Mouse (Mus musculus) stomach, embryonic 14.5 days (tissue): ENCODE results near the gene Tdgf1. TPM values are rescaled to one million over a fixed set of nuclear protein-coding genes. Genes with fewer than 3 reads are reported as not detected.

Source experiments
- ATAC-seq: fragments of 200-750 bp; cut with Nextera tagmentation; 2 replicates; pipeline ENCODE4 v1.8.0; 2017; ENCODE audit warnings: low read depth, moderate TSS enrichment; ENCODE audit not compliant: insufficient number of reproducible peaks, insufficient read depth, low FRiP score
- H3K27ac ChIP-seq: fragments of 300-500 bp; sonication (generic); 2 replicates; pipeline ENCODE4 v1.5.1; 2014; ENCODE audit warnings: mild to moderate bottlenecking, low read length, moderate library complexity, mixed read lengths
- H3K27me3 ChIP-seq: fragments of 300-500 bp; sonication (generic); 2 replicates; pipeline ENCODE4 v1.6.1; 2014; ENCODE audit warnings: low read length, control low read depth, mixed read lengths; ENCODE audit not compliant: control insufficient read depth, insufficient read depth
- H3K36me3 ChIP-seq: fragments of 300-500 bp; sonication (generic); 2 replicates; pipeline ENCODE4 v1.6.1; 2014; ENCODE audit warnings: mild to moderate bottlenecking, control low read depth, low read length, moderate library complexity, mixed read lengths; ENCODE audit not compliant: control insufficient read depth, insufficient read depth
- H3K4me1 ChIP-seq: fragments of 300-500 bp; sonication (generic); 2 replicates; pipeline ENCODE4 v1.6.1; 2014; ENCODE audit warnings: low read length, control low read depth, mixed read lengths; ENCODE audit not compliant: control insufficient read depth, insufficient read depth
- H3K4me2 ChIP-seq: fragments of 300-500 bp; sonication (generic); replicated peaks from 2 replicates; pipeline ENCODE4 v1.6.1; 2014; ENCODE audit warnings: low read depth, low read length, control low read depth
- H3K4me3 ChIP-seq: fragments of 300-500 bp; sonication (generic); 2 replicates; pipeline ENCODE4 v1.5.1; 2014; ENCODE audit warnings: low read depth, low read length, control low read depth
- H3K9ac ChIP-seq: fragments of 300-500 bp; sonication (generic); replicated peaks from 2 replicates; pipeline ENCODE4 v1.6.1; 2014; ENCODE audit warnings: low read depth, mild to moderate bottlenecking, control low read depth, low read length, moderate library complexity, mixed read lengths
- H3K9me3 ChIP-seq: fragments of 300-500 bp; sonication (generic); 2 replicates; pipeline ENCODE4 v1.6.1; 2016; ENCODE audit warnings: low read depth, low read length, control low read depth; ENCODE audit not compliant: control insufficient read depth
- WGBS: fragments of 180-500 bp; shearing (Covaris S2); extraction: QIAGEN DNeasy Blood & Tissue Kit; methylation state at CpG from one replicate; pipeline ENCODE4 v1.1.7; 2014; 5-methylcytosine and 5-hydroxymethylcytosine counted together
- polyA plus RNA-seq: library from polyadenylated mRNA; unstranded; fragments of >200 nt; fragmentation: Nextera tagmentation; extraction: Ambion mirVana; gene quantifications from 2 replicates; pipeline ENCODE4 v1.2.1, GENCODE M21; 2014

Gene Tdgf1
- not detected in 2 replicates for polyA plus RNA-seq

- no peak within 1 kb of the TSS for H3K27ac ChIP-seq
- 0 out of 2 replicates have a peak, but pooled peaks cover 5% of the 10 kb centered on the region for H3K4me1 ChIP-seq
- WGBS, result 9% methylated on average over 11 of the region's 11 CpGs
- no peak within 1 kb of the TSS for H3K4me2 ChIP-seq
- peaks cover 21% of the 10 kb centered on the region for H3K27me3 ChIP-seq
- no peak within 1 kb of the TSS for H3K4me3 ChIP-seq
- H3K9ac ChIP-seq, result no peak within 1 kb of the TSS
- no peaks in the 10 kb centered on the region for H3K9me3 ChIP-seq
- ATAC-seq, result no peak
- no peaks in the 10 kb centered on the region for H3K36me3 ChIP-seq
Observed at GRCm38 (mm10) chr9:110945926-110946325, at the start of gene Tdgf1. Tdgf1 (minus strand) TSS chr9:110946158.

- Histone ChIP-seq H3K9me3 (no peaks in the 10 kb centered on the region), H3K9ac (no peak overlapping the region; the same call in 1 of the 2 replicates), H3K27ac (no peak overlapping the region), H3K27me3 (no peaks in the 10 kb centered on the region), H3K4me3 (peak overlapping the region; percentile 32), H3K36me3 (no peaks in the 10 kb centered on the region), H3K4me1 (no peaks in the 10 kb centered on the region), H3K4me2 (peak overlapping the region; percentile 38)
- ATAC-seq, result peak; percentile 85
- 7% methylated on average over 13 of the region's 13 CpGs for WGBS
Observed at GRCm38 (mm10) chr9:110994716-110995172, 48.8 kb upstream of the Tdgf1 start.

- 17% methylated on average over 3 of the region's 3 CpGs for WGBS
- Histone ChIP-seq H3K9ac (no peak overlapping the region), H3K4me1 (no peaks in the 10 kb centered on the region), H3K36me3 (no peaks in the 10 kb centered on the region), H3K9me3 (no peaks in the 10 kb centered on the region), H3K27ac (no peak overlapping the region), H3K4me3 (no peak overlapping the region), H3K4me2 (no peak overlapping the region), H3K27me3 (no peaks in the 10 kb centered on the region)
- ATAC-seq, result no peak; the same call in 1 of the 2 replicates
Observed at GRCm38 (mm10) chr9:110993281-110993709, 47.3 kb upstream of the Tdgf1 start.

DNA sequence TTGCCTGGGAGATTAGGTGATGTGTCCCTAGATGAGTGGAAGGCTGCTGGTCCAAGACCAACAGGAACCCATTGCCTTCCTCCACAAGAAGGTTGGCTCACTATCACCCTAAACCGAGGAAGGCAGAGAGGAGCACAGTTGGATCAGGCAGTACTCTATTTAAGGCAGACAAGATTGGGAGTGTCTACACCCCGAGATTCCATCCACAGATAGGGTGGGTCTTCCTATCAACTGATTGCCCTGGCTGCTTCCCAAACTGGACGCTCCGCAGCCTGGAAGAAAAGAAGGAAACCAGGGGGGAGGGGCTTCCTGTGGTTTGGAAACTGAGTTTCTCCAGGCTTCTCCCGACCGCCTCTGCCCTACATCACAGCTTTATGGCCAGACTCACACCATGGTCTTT, 44.2 kb upstream of the Tdgf1 start, which contains the start of gene Rtp3:
Rtp3 (minus strand) TSS at position 380 of the 400 bp plus-strand sequence.
- no peak within 1 kb of the TSS for H3K4me2 ChIP-seq
- WGBS, result 67% methylated on average over 6 of the region's 6 CpGs
- H3K36me3 ChIP-seq, result no peaks in the 10 kb centered on the region
- H3K27me3 ChIP-seq, result no peaks in the 10 kb centered on the region
- no peak for ATAC-seq
- no peaks in the 10 kb centered on the region for H3K9me3 ChIP-seq
- no peak within 1 kb of the TSS for H3K27ac ChIP-seq
- no peak within 1 kb of the TSS for H3K9ac ChIP-seq
- no peaks in the 10 kb centered on the region for H3K4me1 ChIP-seq
- no peak within 1 kb of the TSS for H3K4me3 ChIP-seq

DNA sequence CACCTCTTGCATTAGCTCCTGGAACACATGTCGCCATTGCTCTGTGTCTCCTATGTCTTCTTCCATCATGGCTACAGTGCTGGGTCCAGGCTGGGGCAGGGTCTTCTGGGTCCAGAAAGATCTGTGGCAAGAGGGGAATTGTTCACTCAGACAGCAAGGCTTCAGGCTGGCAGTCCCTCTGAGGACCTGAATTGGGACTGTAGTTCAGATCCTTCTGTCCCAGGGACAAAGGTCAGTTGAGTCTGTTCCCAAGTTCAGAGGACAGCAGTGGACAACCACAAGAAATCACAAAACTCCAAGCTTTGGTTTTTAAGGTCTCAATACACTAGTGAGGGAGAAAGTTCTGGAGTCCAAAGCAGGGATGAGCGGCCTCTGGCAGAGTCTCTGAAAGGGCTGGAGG, 43.6 kb upstream of the Tdgf1 start:
- H3K36me3 ChIP-seq, result no peaks in the 10 kb centered on the region
- no peak overlapping the region for H3K9ac ChIP-seq
- no peak overlapping the region for H3K27ac ChIP-seq
- no peak for ATAC-seq
- H3K4me1 ChIP-seq, result no peaks in the 10 kb centered on the region
- no peaks in the 10 kb centered on the region for H3K27me3 ChIP-seq
- no peak overlapping the region for H3K4me2 ChIP-seq
- H3K9me3 ChIP-seq, result no peaks in the 10 kb centered on the region
- H3K4me3 ChIP-seq, result no peak overlapping the region
- WGBS, result 92% methylated on average over 2 of the region's 2 CpGs

DNA sequence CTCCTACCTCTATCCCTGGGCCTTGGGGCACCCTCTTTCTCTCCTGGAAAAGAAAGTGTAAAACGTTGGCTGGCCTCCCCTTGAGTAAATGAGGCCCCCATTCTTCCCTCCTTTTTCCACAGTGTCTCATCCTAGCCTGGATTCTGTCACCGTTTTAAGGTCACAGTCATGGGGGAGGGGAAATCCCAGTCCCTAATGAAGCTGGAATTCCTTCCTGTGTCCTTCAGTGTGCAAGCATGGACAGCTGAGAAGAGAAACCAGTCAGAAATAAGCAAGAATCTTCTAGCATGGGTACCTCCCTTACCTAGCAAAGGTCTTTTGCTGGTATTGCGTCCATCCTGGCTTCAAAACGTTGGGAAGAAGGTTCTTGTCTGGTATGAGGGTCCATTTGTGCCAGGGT, 43.2 kb upstream of the Tdgf1 start:
- no peaks in the 10 kb centered on the region for H3K36me3 ChIP-seq
- no peak overlapping the region for H3K4me3 ChIP-seq
- H3K4me2 ChIP-seq, result no peak overlapping the region
- no peak overlapping the region for H3K27ac ChIP-seq
- ATAC-seq, result no peak
- H3K9me3 ChIP-seq, result no peaks in the 10 kb centered on the region
- WGBS, result 59% methylated on average over 4 of the region's 4 CpGs
- H3K9ac ChIP-seq, result no peak overlapping the region
- no peaks in the 10 kb centered on the region for H3K27me3 ChIP-seq
- no peaks in the 10 kb centered on the region for H3K4me1 ChIP-seq

GRCm38 (mm10) chr9:110988078-110988477, 42.1 kb upstream of the Tdgf1 start:
- no peak overlapping the region for H3K27ac ChIP-seq
- no peak overlapping the region for H3K9ac ChIP-seq
- WGBS, result 69% methylated on average over 3 of the region's 3 CpGs
- H3K9me3 ChIP-seq, result no peaks in the 10 kb centered on the region
- H3K4me3 ChIP-seq, result no peak overlapping the region
- H3K36me3 ChIP-seq, result no peaks in the 10 kb centered on the region
- H3K4me1 ChIP-seq, result no peaks in the 10 kb centered on the region
- H3K4me2 ChIP-seq, result no peak overlapping the region
- ATAC-seq, result no peak
- no peaks in the 10 kb centered on the region for H3K27me3 ChIP-seq

DNA sequence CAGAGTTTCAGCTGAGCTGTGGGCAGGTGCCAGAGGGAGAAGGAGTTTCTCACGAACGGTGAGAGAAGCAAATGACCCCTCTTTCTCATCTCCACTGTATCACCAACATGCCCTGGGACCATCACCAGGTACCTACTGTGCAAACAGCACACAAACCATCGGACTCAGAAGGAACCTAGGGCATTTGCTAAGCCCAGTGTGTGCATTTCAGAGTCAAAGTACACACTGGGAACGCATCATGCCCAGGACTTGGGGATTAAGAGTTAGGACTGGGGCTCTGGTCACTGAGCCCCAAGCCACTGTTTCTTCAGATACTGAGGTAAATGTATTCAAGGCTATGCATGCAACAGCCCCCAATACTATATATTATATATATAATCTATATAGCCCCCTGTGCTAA, 41.4 kb upstream of the Tdgf1 start:
- Histone ChIP-seq H3K9ac (no peak overlapping the region), H3K4me1 (no peaks in the 10 kb centered on the region), H3K4me3 (no peak overlapping the region), H3K9me3 (no peaks in the 10 kb centered on the region), H3K27ac (no peak overlapping the region), H3K27me3 (no peaks in the 10 kb centered on the region), H3K36me3 (no peaks in the 10 kb centered on the region), H3K4me2 (no peak overlapping the region)
- no peak for ATAC-seq
- WGBS, result 62% methylated on average over 4 of the region's 4 CpGs

DNA sequence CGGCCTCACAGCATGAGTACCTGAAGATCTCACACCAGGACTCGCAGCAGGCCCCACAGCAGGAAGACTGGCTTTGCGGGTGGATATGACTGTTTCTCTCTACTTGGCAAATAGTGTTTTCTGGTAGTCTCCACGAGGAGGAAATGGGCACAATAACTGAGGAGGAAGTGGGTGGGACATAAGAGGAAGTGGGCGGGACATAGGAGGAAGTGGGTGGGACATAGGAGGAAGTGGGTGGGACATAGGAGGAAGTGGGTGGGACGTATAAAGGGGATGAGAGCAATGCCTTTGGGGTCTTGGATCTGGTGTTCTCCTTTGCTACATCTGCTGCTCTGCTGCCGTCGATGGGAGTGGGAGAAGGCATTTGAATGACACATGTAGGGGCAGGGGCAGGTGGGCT, 40.0 kb upstream of the Tdgf1 start:
- no peak overlapping the region for H3K9ac ChIP-seq
- H3K4me3 ChIP-seq, result no peak overlapping the region

More for the DNA sequence above, 40.0 kb upstream of the Tdgf1 start:
- no peak overlapping the region for H3K27ac ChIP-seq
- no peaks in the 10 kb centered on the region for H3K9me3 ChIP-seq
- ATAC-seq, result no peak
- H3K4me1 ChIP-seq, result no peaks in the 10 kb centered on the region
- 89% methylated on average over 8 of the region's 8 CpGs for WGBS
- H3K27me3 ChIP-seq, result no peaks in the 10 kb centered on the region
- no peak overlapping the region for H3K4me2 ChIP-seq
- H3K36me3 ChIP-seq, result no peaks in the 10 kb centered on the region
